Mouse (Mus musculus) G1E (cell line): ENCODE data around the gene 1700013G24Rik. TPM values are rescaled to one million over a fixed set of nuclear protein-coding genes. Genes with fewer than 3 reads are reported as not detected.

Experiments
- ATAC-seq: 2 replicates; pipeline ENCODE4 v1.8.0; 2016; ENCODE audit warnings: mild to moderate bottlenecking; ENCODE audit not compliant: insufficient number of reproducible peaks, poor library complexity, low FRiP score, severe bottlenecking; ENCODE audit errors: extremely low read depth
- DNase-seq: peaks from one replicate; pipeline ENCODE4 v3.0.0; 2012; ENCODE audit warnings: low spot score
- H3K27me3 ChIP-seq: 2 replicates; pipeline ENCODE4 v1.6.1; 2012; ENCODE audit warnings: mild to moderate bottlenecking, low read length, inconsistent platforms; ENCODE audit not compliant: insufficient read depth
- H3K36me3 ChIP-seq: replicated peaks from 2 replicates; pipeline ENCODE3; 2012; ENCODE audit warnings: mild to moderate bottlenecking, inconsistent platforms
- H3K4me1 ChIP-seq: 2 replicates; pipeline ENCODE4 v1.6.1; 2012; ENCODE audit warnings: low read depth, low read length, inconsistent platforms, mixed read lengths; ENCODE audit not compliant: insufficient read depth
- H3K4me3 ChIP-seq: 2 replicates; pipeline ENCODE4 v1.5.1; 2012; ENCODE audit warnings: low read depth, mild to moderate bottlenecking, inconsistent platforms, low read length, moderate library complexity, mixed read lengths
- H3K9me3 ChIP-seq: replicated peaks from 2 replicates; pipeline ENCODE4 v1.6.1; 2012; ENCODE audit warnings: inconsistent platforms
- CTCF ChIP-seq: IDR thresholded peaks from 2 replicates; pipeline ENCODE4 v1.5.1; 2012; ENCODE audit warnings: low read depth, low read length, inconsistent platforms, mixed read lengths
- GATA1 ChIP-seq: IDR thresholded peaks from 2 replicates; pipeline ENCODE4 v1.6.1; 2012; ENCODE audit warnings: borderline replicate concordance, low read length, inconsistent platforms, mixed read lengths
- GATA2 ChIP-seq: IDR thresholded peaks from 2 replicates; pipeline ENCODE4 v1.6.1; 2012; ENCODE audit warnings: low read depth, low read length, inconsistent platforms, borderline replicate concordance
- POLR2AphosphoS5 ChIP-seq: IDR thresholded peaks from 2 replicates; pipeline ENCODE4 v1.6.1; 2012; ENCODE audit warnings: low read depth, low read length, inconsistent platforms; ENCODE audit not compliant: insufficient replicate concordance
- TAL1 ChIP-seq: conservative IDR thresholded peaks from 2 replicates; pipeline ENCODE4 v1.6.1; 2012; ENCODE audit warnings: low read depth, low read length, inconsistent platforms, mixed read lengths
- polyA plus RNA-seq: library from polyadenylated mRNA; stranded (reverse); fragments of >175 nt; gene quantifications from 2 replicates; pipeline ENCODE4 v1.2.3, GENCODE M21; 2012
- total RNA-seq, 2 experiments: library from RNA; stranded (forward) in 1 of 2; stranded (reverse) in 1 of 2; fragments of 200-1000 nt in 1 of 2; fragments of >200 nt in 1 of 2; fragmentation: Nextera tagmentation in 1 of 2; gene quantifications; 2 replicates each; pipeline ENCODE4 v1.2.3; 2014 to 2017

The 1700013G24Rik gene
- total and polyA plus RNA-seq, 3 experiments = 0.22 TPM; not detected in 2

DNA sequence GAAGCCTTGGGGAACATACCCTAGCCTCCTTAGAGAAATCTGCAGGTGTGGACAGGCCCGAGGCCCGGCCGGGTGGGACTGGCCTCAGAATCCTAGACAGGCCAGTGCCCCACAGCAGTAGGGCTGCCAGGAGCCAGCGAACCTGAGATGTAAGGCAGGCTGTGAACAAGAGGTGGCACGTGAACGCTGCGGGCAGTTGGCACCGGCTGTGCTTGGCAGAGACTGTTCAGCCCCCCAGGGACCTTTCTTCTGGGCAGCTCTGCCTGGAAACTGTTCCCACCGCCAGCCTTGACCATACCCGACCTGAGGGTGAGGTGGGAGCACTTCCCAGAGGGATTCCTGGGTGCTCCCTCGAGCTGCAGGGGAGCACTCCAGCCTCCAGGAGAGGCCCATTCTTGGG, 39.5 kb downstream of the 1700013G24Rik start:
- H3K27me3 ChIP-seq = peaks cover 3% of the 10 kb centered on the region; the same call in 1 of the 2 replicates
- no peak for TF ChIP-seq GATA1
- H3K9me3 ChIP-seq = no peaks in the 10 kb centered on the region
- DNase-seq (no peak), ATAC-seq (no peak)
- no peaks in the 10 kb centered on the region; the same call in 1 of the 2 replicates for H3K4me1 ChIP-seq
- H3K36me3 ChIP-seq = no peaks in the 10 kb centered on the region
- no peak overlapping the region for H3K4me3 ChIP-seq

DNA sequence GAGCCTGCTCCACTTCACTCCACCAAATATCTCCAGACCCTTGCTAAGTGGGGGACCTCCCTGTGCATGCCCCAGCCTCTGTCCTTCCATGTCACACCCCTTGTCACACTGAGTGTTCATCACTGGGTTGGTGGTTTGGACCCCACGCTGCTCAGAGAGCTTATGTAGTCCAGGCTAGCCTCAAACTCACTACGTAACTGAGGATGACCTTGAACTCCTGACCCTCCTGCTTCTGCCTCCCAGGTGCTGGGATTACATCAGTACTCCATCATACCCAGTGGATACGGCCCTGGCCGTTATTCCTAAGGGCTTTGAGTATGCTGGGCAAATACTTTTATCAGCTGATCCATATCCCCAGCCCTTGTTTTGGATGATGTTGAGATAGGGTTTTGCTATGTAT, 40.1 kb downstream of the 1700013G24Rik start:
- no peaks in the 10 kb centered on the region for H3K36me3 ChIP-seq
- no peak overlapping the region for H3K4me3 ChIP-seq
- no peaks in the 10 kb centered on the region; the same call in 1 of the 2 replicates for H3K4me1 ChIP-seq
- DNase-seq (no peak), ATAC-seq (no peak)
- H3K27me3 ChIP-seq = peaks cover 3% of the 10 kb centered on the region; the same call in 1 of the 2 replicates
- H3K9me3 ChIP-seq = no peaks in the 10 kb centered on the region
- TF ChIP-seq POLR2AphosphoS5 (no peak), GATA1 (no peak), TAL1 (no peak), GATA2 (no peak)

DNA sequence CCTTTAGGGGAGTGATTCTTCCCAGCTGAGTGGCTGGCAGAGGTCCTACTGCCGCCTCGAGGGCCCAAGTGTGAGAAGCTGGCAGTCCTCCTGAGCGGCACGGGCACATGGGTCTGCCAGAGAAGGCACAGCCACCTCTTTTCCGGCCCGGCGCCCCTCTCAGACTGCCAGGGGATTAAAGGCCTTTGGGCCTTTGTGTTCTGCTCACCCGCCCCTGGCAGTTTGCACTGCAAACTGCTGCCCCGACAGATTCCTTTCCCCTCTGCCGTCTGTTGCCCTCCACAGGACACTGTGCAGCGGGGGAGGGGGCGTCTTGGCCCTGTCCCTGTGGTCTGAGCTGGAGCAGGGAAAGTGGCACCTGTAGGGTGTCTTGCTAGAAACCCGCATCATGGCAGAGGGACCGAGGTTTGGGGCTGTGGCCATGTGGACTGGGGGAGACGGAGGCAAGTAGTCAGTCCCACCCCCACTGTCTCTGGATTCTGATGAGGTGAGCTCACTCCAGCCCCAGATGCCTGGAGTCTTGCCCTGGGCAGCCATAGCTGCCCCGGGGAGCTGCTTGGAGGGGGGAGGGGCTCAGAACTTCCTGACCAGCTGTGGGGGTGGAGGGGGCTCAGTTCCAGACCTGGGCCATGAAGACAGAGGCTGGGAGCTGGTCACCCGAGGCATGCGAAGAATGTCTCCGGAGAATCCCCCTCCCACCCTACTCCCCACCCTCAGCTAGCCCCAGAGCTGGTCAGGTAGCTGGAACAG, 41.8 kb downstream of the 1700013G24Rik start:
- H3K9me3 ChIP-seq = no peaks in the 10 kb centered on the region
- no peak for TF ChIP-seq POLR2AphosphoS5
- H3K4me1 ChIP-seq = no peaks in the 10 kb centered on the region; the same call in 1 of the 2 replicates
- ATAC-seq (no peak), DNase-seq (no peak)
- H3K27me3 ChIP-seq = peaks cover 3% of the 10 kb centered on the region; the same call in 1 of the 2 replicates
- H3K36me3 ChIP-seq = no peaks in the 10 kb centered on the region
- no peak overlapping the region for H3K4me3 ChIP-seq

DNA sequence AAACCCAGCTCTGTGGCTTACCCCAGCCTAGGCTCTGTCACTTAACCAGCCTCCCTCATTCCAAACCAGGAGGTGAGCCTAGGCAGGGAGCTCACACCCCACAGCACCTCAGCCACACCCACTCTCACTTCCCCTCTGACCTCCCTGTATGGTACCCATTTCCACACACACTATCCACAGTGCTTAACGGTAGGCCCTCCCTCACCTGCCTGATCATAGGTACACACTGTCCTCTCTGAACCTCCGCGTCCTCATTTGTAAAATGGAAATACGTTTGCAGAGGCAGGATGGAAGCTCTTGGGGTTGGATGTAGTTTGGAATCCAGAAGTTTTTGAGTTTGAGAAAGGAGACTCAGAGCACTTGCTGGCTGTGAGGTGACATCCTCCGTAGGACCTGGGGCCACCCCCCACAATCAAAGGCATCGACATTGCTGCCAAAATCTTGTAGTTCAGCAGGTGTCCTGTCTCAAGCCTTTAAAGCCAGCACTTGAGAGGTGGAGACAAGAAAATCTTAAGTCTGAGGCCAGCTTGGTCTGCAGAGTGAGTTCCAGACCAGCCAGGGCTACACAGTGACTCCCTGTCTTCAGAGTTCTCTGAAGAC, 42.5 kb downstream of the 1700013G24Rik start:
- no peaks in the 10 kb centered on the region for H3K9me3 ChIP-seq
- DNase-seq (no peak), ATAC-seq (no peak)
- no peaks in the 10 kb centered on the region for H3K36me3 ChIP-seq
- no peak overlapping the region for H3K4me3 ChIP-seq
- H3K4me1 ChIP-seq = no peaks in the 10 kb centered on the region; the same call in 1 of the 2 replicates
- peaks cover 3% of the 10 kb centered on the region; the same call in 1 of the 2 replicates for H3K27me3 ChIP-seq
- no peak for TF ChIP-seq GATA1
- TF ChIP-seq POLR2AphosphoS5 = no peak
- TF ChIP-seq GATA2 = no peak
- TF ChIP-seq CTCF = no peak
- TF ChIP-seq TAL1 = no peak

DNA sequence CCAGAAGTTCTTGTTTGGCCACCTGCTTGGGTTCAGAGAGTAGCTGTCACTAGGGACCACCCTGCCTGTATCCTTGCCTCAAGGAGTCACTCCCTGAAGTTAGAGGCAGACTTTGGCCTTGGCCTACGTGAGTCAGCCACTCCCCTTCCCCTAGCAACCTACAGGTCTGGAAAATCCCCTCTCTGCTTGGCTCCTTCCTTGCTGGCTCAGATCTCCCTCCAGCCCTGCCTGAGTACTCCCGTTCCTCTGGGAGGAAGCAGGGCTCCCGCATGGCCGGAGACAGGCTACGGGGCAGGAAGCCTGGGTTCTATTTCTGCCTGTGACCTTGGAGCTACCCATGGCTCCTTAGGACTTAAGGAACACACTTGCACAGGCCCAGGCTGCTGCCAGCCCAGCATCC, 44.3 kb downstream of the 1700013G24Rik start:
- ATAC-seq = no peak
- peaks cover 3% of the 10 kb centered on the region; the same call in 1 of the 2 replicates for H3K27me3 ChIP-seq
- H3K36me3 ChIP-seq = no peaks in the 10 kb centered on the region
- no peaks in the 10 kb centered on the region for H3K9me3 ChIP-seq
- H3K4me3 ChIP-seq = no peak overlapping the region
- TF ChIP-seq POLR2AphosphoS5 (no peak), GATA2 (no peak), GATA1 (no peak), TAL1 (no peak), CTCF (no peak)
- DNase-seq = no peak
- no peaks in the 10 kb centered on the region; the same call in 1 of the 2 replicates for H3K4me1 ChIP-seq

DNA sequence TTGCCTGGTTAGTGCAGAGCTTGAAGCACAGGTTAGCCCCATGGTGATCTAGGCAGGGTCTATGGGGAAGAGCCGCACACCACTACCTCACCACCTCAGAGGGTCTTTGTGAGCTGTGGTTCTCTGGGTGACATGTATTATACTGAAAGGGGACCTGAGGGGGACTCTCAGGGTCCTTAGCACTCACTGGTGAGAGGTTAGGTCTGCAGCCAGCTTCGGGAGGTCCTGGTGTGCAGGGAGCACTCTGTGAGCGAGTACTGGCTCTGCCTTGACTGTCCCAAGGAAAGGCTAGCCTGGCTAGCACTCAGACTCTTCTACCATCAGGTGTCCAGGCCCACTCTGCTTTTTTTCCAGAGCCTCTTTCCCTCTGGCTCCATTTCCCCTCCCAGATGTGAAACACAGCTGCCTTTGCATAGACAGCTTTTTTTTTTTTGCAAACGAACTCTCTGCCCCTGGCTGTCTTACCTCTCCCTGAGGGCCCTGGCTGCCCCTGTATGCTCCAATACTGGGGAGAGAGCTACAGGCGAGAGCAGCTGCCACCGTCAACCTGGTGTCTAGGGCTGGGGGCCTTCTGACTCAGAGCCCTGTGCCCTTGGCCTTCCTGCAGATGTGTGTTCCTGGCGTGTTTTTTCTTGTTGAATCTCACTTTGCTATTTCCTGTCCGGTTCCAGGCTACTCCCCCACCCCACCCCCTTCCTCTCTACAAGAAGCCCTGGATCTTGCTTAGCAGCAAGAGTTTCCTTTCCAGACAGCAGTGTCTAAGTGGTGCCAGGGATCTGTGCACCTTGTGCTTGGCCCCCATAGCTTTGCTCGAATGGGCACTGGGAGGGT, 45.0 kb downstream of the 1700013G24Rik start:
- TF ChIP-seq GATA1 (no peak), CTCF (no peak), POLR2AphosphoS5 (no peak), GATA2 (no peak), TAL1 (no peak)
- DNase-seq = no peak
- no peak overlapping the region for H3K4me3 ChIP-seq
- H3K36me3 ChIP-seq = no peaks in the 10 kb centered on the region
- H3K27me3 ChIP-seq = no peaks in the 10 kb centered on the region
- H3K9me3 ChIP-seq = no peaks in the 10 kb centered on the region
- no peaks in the 10 kb centered on the region; the same call in 1 of the 2 replicates for H3K4me1 ChIP-seq
- no peak for ATAC-seq
